Mouse (Mus musculus) lung, embryonic 15.5 days (tissue): ENCODE measurements around the gene Gm11114. TPM values are rescaled to one million over a fixed set of nuclear protein-coding genes. Genes with fewer than 3 reads are reported as not detected.

ENCODE experiments used
- ATAC-seq: fragments of 200-750 bp; cut with Nextera tagmentation; 2 replicates; pipeline ENCODE4 v1.8.0; 2017; ENCODE audit warnings: moderate number of reproducible peaks, borderline replicate concordance; ENCODE audit not compliant: low FRiP score, low TSS enrichment; ENCODE audit errors: extremely low read depth
- H3K27ac ChIP-seq: fragments of 300-500 bp; sonication (generic); 2 replicates; pipeline ENCODE4 v1.5.1; 2015; ENCODE audit warnings: moderate library complexity, mild to moderate bottlenecking, inconsistent platforms
- H3K27me3 ChIP-seq: fragments of 300-500 bp; sonication (generic); 2 replicates; pipeline ENCODE4 v1.6.1; 2015; ENCODE audit warnings: inconsistent platforms
- H3K36me3 ChIP-seq: fragments of 300-500 bp; sonication (generic); 2 replicates; pipeline ENCODE4 v1.6.1; 2015; ENCODE audit warnings: inconsistent platforms
- H3K4me1 ChIP-seq: fragments of 300-500 bp; sonication (generic); 2 replicates; pipeline ENCODE4 v1.6.1; 2015; ENCODE audit warnings: inconsistent platforms
- H3K4me2 ChIP-seq: fragments of 300-500 bp; sonication (generic); 2 replicates; pipeline ENCODE4 v1.6.1; 2015; ENCODE audit warnings: inconsistent platforms, mild to moderate bottlenecking, moderate library complexity
- H3K4me3 ChIP-seq: fragments of 300-500 bp; sonication (generic); 2 replicates; pipeline ENCODE4 v1.5.1; 2015; ENCODE audit warnings: mild to moderate bottlenecking, inconsistent platforms
- H3K9ac ChIP-seq: fragments of 300-500 bp; sonication (generic); 2 replicates; pipeline ENCODE4 v1.6.1; 2015; ENCODE audit warnings: inconsistent platforms
- H3K9me3 ChIP-seq: fragments of 300-500 bp; sonication (generic); 2 replicates; pipeline ENCODE4 v1.6.1; 2016; ENCODE audit warnings: inconsistent platforms
- WGBS: fragments of 180-500 bp; shearing (Covaris S2); methylation state at CpG from one replicate; pipeline ENCODE4 v1.1.7; 2015; 5-methylcytosine and 5-hydroxymethylcytosine counted together
- polyA plus RNA-seq: library from polyadenylated mRNA; unstranded; fragments of >200 nt; fragmentation: Nextera tagmentation; extraction: Ambion mirVana; gene quantifications from 2 replicates; pipeline ENCODE4 v1.2.1, GENCODE M21; 2015

The Gm11114 gene
- polyA plus RNA-seq, 1 experiment from 2014 or later = not detected

DNA sequence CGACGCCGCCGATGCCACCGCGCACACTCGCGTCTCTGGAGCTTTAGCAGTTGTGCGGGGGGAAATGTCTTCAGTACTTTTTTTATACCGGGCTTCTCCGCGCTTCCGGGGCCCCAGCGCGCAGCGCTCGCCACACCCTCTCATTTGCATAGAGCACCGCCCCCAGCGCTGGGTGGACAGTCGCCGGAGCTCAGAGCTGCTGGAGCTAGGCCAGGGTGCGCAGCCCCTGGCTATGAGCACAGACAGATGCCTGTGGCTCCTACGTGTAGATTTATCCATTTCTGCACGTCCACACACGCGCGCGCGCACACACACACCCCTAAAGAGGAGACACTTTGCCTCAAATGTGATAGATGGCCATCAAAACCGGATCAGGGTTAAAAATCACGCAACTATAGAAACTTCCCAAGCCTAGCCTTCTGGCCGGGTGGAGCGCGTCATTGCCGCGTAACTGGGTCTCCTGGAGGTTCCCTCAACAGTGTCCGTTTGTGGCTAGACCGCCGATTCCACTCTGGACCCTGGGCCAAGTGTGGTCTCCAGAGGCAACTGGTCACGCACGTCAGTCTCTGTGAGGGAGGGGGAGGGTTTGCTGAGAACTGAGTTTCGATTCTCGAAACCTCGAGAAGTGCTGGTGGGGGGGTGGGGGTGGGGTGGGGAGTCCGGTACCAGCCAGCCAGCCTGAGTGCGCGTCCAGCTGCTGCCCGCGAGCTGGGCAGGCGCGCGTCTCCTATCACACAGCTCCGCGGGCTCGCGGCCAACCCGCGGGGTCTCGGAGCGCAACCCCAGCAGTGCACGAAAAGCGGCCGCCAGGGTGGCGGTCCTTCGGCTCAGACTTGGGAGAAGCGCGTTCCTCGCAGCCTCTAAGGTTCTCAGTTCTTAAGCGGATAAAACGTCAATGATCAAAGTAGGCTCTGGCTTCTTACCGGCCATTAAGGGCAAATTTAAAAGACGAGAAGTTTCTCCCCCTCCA lies 15.0 kb downstream of the Gm11114 start, which contains the start of gene Tent5a:
Gene Tent5a (minus strand): TSS at position 107 of the 970 bp plus-strand sequence.
- H3K4me3 ChIP-seq = peak within 1 kb of the TSS; percentile 67
- H3K27me3 ChIP-seq = peaks cover 6% of the 10 kb centered on the region; the same call in 1 of the 2 replicates
- peaks cover 7% of the 10 kb centered on the region; the same call in 1 of the 2 replicates for H3K4me1 ChIP-seq
- H3K4me2 ChIP-seq = peak within 1 kb of the TSS; percentile 92
- peak within 1 kb of the TSS; percentile 53 for H3K9ac ChIP-seq
- peak within 1 kb of the TSS; percentile 69 for H3K27ac ChIP-seq
- H3K9me3 ChIP-seq = no peaks in the 10 kb centered on the region
- no peaks in the 10 kb centered on the region for H3K36me3 ChIP-seq
- under 1% methylated on average over 72 of the region's 72 CpGs for WGBS
- peak; percentile 93 for ATAC-seq

- peak; percentile 49; the same call in 1 of the 2 replicates for ATAC-seq
- no peaks in the 10 kb centered on the region for H3K36me3 ChIP-seq
- peak overlapping the region; percentile 92 for H3K4me2 ChIP-seq
- 1% methylated on average over 16 of the region's 16 CpGs for WGBS
- H3K4me3 ChIP-seq = peak overlapping the region; percentile 67
- peaks cover 7% of the 10 kb centered on the region; the same call in 1 of the 2 replicates for H3K4me1 ChIP-seq
- peak overlapping the region; percentile 53 for H3K9ac ChIP-seq
- peaks cover 6% of the 10 kb centered on the region; the same call in 1 of the 2 replicates for H3K27me3 ChIP-seq
- no peaks in the 10 kb centered on the region for H3K9me3 ChIP-seq
- peak overlapping the region; percentile 69 for H3K27ac ChIP-seq
Observed at GRCm38 (mm10) chr9:85328259-85328658, 15.7 kb downstream of the Gm11114 start.

GRCm38 (mm10) chr9:85331521-85331920 lies 18.9 kb downstream of the Gm11114 start:
- H3K4me1 ChIP-seq = 0 out of 2 replicates have a peak, but pooled peaks cover 3% of the 10 kb centered on the region
- H3K9ac ChIP-seq = no peak overlapping the region
- no peak overlapping the region for H3K4me2 ChIP-seq
- H3K27ac ChIP-seq = no peak overlapping the region
- no peaks in the 10 kb centered on the region for H3K9me3 ChIP-seq
- H3K4me3 ChIP-seq = no peak overlapping the region
- H3K36me3 ChIP-seq = no peaks in the 10 kb centered on the region
- ATAC-seq = no peak
- WGBS = 51% methylated on average over 2 of the region's 2 CpGs
- no peaks in the 10 kb centered on the region for H3K27me3 ChIP-seq

- no peak for ATAC-seq
- 66% methylated on average over 7 of the region's 7 CpGs for WGBS
- Histone ChIP-seq H3K4me2 (no peak overlapping the region), H3K4me3 (no peak overlapping the region), H3K36me3 (no peaks in the 10 kb centered on the region), H3K9me3 (no peaks in the 10 kb centered on the region), H3K27me3 (no peaks in the 10 kb centered on the region), H3K9ac (no peak overlapping the region), H3K4me1 (no peaks in the 10 kb centered on the region), H3K27ac (no peak overlapping the region)
Observed at GRCm38 (mm10) chr9:85336046-85336445, 23.5 kb downstream of the Gm11114 start.

DNA sequence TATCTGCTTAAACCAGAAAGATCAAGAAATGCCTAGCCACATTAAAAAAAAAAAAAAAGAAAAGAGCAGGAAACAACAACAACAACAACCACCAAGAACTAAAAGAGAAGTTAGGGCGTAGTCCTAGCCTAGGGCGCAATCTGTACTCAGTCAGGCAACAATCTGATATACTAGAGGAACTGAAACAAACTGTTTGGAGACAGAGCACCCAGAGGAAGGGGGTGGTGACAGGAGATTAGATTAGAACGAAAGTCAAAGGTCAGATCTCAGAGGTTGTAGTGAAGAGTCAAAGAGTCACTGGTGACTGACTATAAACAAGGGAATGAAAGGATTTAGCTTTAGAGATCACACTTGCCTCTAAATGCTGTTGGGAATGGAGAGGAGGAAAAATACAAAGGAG lies 27.7 kb downstream of the Gm11114 start:
- no peak overlapping the region for H3K27ac ChIP-seq
- no peaks in the 10 kb centered on the region for H3K9me3 ChIP-seq
- no peaks in the 10 kb centered on the region for H3K27me3 ChIP-seq
- no peak for ATAC-seq
- no peaks in the 10 kb centered on the region for H3K36me3 ChIP-seq
- H3K4me3 ChIP-seq = no peak overlapping the region
- no peak overlapping the region for H3K4me2 ChIP-seq
- 76% methylated on average over 3 of the region's 3 CpGs for WGBS
- H3K9ac ChIP-seq = no peak overlapping the region
- peaks cover 12% of the 10 kb centered on the region for H3K4me1 ChIP-seq

DNA sequence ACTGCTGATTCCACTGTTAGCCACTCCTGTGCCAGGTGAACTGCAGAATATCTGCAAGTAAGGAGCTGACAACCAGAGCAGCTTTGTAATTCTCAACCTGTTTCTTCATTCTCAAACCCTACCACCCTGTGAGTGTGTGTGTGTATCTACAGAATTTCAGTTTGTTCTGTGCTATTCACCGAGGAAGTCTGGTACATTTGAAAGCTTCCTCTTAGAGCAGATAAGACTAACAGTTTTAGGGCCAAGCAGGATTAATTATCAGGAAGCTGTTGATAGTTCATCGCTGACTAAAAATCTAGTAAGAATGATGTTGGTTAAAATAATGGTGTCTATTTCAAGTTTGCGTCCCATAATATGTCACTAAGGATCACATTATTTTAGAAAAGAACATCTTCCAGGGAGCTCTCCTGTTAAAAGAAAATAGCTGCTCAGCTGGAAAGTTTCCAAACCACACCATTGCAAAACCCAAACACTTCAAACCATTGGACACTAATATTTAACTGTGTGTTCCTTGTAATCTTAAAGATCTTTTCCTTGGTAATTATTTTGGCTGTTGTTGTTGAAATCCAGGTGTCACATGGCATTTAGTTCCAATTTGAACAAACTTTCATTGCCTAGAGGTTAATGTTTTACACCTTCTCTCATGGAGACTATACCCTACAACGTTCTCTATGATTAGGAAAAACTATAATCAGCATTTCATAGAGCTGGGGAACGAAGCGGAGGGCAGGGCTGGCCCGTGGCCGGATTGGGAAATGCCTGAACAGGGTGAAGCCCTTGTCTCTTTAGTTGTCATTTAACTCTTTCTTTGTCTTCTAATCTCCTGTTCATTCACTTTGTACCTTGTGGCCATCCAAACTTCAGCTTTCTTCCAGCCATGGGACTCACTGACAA lies 30.6 kb downstream of the Gm11114 start:
- Histone ChIP-seq H3K27ac (no peak overlapping the region), H3K4me1 (peaks cover 17% of the 10 kb centered on the region), H3K27me3 (no peaks in the 10 kb centered on the region), H3K9me3 (no peaks in the 10 kb centered on the region), H3K4me3 (no peak overlapping the region), H3K9ac (no peak overlapping the region), H3K4me2 (no peak overlapping the region), H3K36me3 (no peaks in the 10 kb centered on the region)
- no peak for ATAC-seq
- 25% methylated on average over 8 of the region's 8 CpGs for WGBS

GRCm38 (mm10) chr9:85347823-85348523 lies 35.4 kb downstream of the Gm11114 start:
- ATAC-seq = no peak

DNA sequence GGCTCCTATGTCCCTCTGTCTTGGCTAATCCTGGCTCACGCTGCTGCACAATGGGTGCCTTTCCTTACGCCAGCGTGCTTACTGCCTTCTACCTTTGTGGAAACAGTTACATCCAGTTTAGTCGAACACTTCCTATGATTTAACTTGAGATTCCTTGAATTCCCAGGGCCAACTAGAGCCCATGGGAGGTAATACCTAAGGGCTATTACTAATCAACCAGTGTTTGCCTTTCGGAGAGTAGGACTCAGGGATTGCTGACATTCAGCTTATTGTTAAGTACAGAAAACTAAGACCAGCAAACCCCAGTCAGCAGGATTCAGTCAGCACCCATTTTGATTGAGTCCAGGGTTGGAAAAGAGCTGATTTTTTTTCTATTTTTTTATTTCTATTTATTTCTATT lies 43.0 kb downstream of the Gm11114 start:
- H3K4me1 ChIP-seq = no peaks in the 10 kb centered on the region
- H3K4me2 ChIP-seq = no peak overlapping the region
- H3K27ac ChIP-seq = no peak overlapping the region
- no peak for ATAC-seq
- no peaks in the 10 kb centered on the region for H3K36me3 ChIP-seq
- H3K9ac ChIP-seq = no peak overlapping the region
- no peaks in the 10 kb centered on the region for H3K27me3 ChIP-seq
- no peaks in the 10 kb centered on the region for H3K9me3 ChIP-seq
- no peak overlapping the region for H3K4me3 ChIP-seq
- WGBS = 68% methylated on average over 5 of the region's 5 CpGs

More at GRCm38 (mm10) chr9:85347823-85348523, 35.4 kb downstream of the Gm11114 start:
- peaks cover 13% of the 10 kb centered on the region for H3K4me1 ChIP-seq
- no peak overlapping the region for H3K27ac ChIP-seq
- H3K27me3 ChIP-seq = no peaks in the 10 kb centered on the region
- no peaks in the 10 kb centered on the region for H3K9me3 ChIP-seq
- H3K36me3 ChIP-seq = no peaks in the 10 kb centered on the region
- H3K9ac ChIP-seq = no peak overlapping the region
- 48% methylated on average over 10 of the region's 10 CpGs for whole genome bisulfite sequencing
- no peak overlapping the region for H3K4me2 ChIP-seq
- no peak overlapping the region for H3K4me3 ChIP-seq

DNA sequence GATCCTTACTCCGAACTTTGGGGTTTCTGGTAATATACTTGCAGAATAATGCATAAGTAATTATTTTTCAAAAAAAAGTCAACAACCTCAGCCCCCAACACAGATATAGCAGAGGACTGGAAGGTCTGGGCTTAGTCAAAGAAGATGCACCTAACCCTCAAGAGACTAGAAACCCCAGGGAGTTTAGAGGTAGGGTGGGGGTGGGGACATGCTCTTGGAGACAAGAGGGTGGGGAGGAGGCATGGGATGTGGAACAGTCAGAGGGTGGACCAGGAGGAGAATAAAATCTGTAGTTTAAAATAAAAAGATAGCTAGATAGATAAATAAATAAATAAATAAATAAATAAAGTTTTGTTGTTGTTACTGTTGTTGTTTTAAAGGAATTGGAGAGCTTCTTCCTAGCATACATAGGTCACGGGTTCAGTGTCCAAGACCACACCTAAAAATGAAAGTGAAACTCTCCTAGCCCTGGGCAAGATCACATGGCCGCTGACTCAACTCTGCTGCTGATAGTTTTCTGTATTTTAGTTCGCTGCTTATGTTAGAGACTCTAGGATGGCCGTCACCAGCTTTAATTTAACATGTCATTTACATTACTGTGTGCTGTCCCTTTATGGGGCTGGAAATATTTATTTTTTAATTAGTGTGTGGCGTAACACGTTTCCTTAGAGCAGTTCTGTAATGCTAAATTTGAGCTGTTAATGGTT lies 44.7 kb downstream of the Gm11114 start:
- H3K9ac ChIP-seq = no peak overlapping the region
- no peak overlapping the region for H3K27ac ChIP-seq
- H3K4me1 ChIP-seq = no peaks in the 10 kb centered on the region
- H3K4me3 ChIP-seq = no peak overlapping the region
- no peaks in the 10 kb centered on the region for H3K9me3 ChIP-seq
- H3K27me3 ChIP-seq = no peaks in the 10 kb centered on the region
- WGBS = 83% methylated on average over 7 of the region's 7 CpGs
- no peak overlapping the region for H3K4me2 ChIP-seq
- ATAC-seq = no peak
- no peaks in the 10 kb centered on the region for H3K36me3 ChIP-seq
